Mouse (Mus musculus): ENCODE results near the gene Syt14. TPM values are rescaled to one million over a fixed set of nuclear protein-coding genes. Genes with fewer than 3 reads are reported as not detected.
A peak's percentile ranks its signal among the peaks of the same experiment; 100 is the strongest.

The Syt14 gene
- polyA plus RNA-seq, 1 experiment = 1.7 TPM

GRCm38 (mm10) chr1:192898742-192899141 lies 136.8 kb downstream of the Syt14 start:
- no peaks in the 10 kb centered on the region for H3K4me1 ChIP-seq (ENCODE audit: control insufficient read depth, insufficient read depth, low read length)
- no peaks in the 10 kb centered on the region for H3K36me3 ChIP-seq (ENCODE audit: control insufficient read depth, insufficient read depth, low read length)
- TF ChIP-seq POLR2A (IDR thresholded peaks at IDR 0.05; ENCODE audit: low read depth, low read length) = no peak
- no peak for TF ChIP-seq CTCF (conservative IDR thresholded peaks at IDR 0.05; ENCODE audit: insufficient read depth, insufficient read length, low read depth, low read length)
- 33% methylated on average over 2 of the region's 2 CpGs for WGBS
- H3K4me3 ChIP-seq (ENCODE audit: insufficient read depth, low read depth, low read length) = no peak overlapping the region
- H3K27me3 ChIP-seq (replicated peaks; ENCODE audit: control insufficient read depth, insufficient read depth, low read length) = no peaks in the 10 kb centered on the region
- DNase-seq = no peak
- H3K27ac ChIP-seq (ENCODE audit: insufficient read depth, low read depth, low read length) = no peak overlapping the region

- Histone ChIP-seq H3K36me3 (ENCODE audit: control insufficient read depth, insufficient read depth, low read length) (no peaks in the 10 kb centered on the region), H3K4me1 (ENCODE audit: control insufficient read depth, insufficient read depth, low read length) (no peaks in the 10 kb centered on the region), H3K27me3 (replicated peaks; ENCODE audit: control insufficient read depth, insufficient read depth, low read length) (no peaks in the 10 kb centered on the region), H3K27ac (ENCODE audit: insufficient read depth, low read depth, low read length) (no peak overlapping the region), H3K4me3 (ENCODE audit: insufficient read depth, low read depth, low read length) (no peak overlapping the region)
- 60% methylated on average over 10 of the region's 10 CpGs for WGBS
- no peak for TF ChIP-seq POLR2A (IDR thresholded peaks at IDR 0.05; ENCODE audit: low read depth, low read length)
- TF ChIP-seq CTCF (conservative IDR thresholded peaks at IDR 0.05; ENCODE audit: insufficient read depth, insufficient read length, low read depth, low read length) = no peak
- DNase-seq = peak; percentile 17
These were observed 138.4 kb downstream of the Syt14 start for GRCm38 (mm10) chr1:192897218-192897617.

DNA sequence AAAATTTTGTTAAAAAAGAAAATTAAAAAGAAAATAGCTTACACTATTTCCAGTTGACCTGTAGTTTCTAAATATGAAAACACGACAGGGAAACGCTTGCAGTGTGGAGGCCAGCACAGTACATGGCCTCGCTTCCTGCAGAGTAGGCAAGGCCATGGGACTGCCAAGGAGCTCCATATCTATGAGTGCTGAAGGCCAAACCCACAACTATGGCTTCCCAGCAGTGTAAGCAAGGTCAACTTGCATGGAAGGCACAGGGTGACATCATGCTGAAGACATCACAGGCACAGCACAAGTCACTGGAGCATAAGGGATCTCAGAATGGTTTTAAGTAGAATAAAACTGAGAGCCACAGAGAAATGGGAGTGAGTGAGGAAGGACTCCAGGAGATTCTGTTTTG lies 139.5 kb downstream of the Syt14 start:
- Histone ChIP-seq H3K36me3 (ENCODE audit: control insufficient read depth, insufficient read depth, low read length) (no peaks in the 10 kb centered on the region), H3K27me3 (replicated peaks; ENCODE audit: control insufficient read depth, insufficient read depth, low read length) (no peaks in the 10 kb centered on the region), H3K27ac (ENCODE audit: insufficient read depth, low read depth, low read length) (no peak overlapping the region), H3K4me1 (ENCODE audit: control insufficient read depth, insufficient read depth, low read length) (no peaks in the 10 kb centered on the region), H3K4me3 (ENCODE audit: insufficient read depth, low read depth, low read length) (no peak overlapping the region)
- no peak for DNase-seq
- TF ChIP-seq CTCF (conservative IDR thresholded peaks at IDR 0.05; ENCODE audit: insufficient read depth, insufficient read length, low read depth, low read length) (no peak), POLR2A (IDR thresholded peaks at IDR 0.05; ENCODE audit: low read depth, low read length) (no peak)
- 95% methylated on average over 3 of the region's 3 CpGs for WGBS

DNA sequence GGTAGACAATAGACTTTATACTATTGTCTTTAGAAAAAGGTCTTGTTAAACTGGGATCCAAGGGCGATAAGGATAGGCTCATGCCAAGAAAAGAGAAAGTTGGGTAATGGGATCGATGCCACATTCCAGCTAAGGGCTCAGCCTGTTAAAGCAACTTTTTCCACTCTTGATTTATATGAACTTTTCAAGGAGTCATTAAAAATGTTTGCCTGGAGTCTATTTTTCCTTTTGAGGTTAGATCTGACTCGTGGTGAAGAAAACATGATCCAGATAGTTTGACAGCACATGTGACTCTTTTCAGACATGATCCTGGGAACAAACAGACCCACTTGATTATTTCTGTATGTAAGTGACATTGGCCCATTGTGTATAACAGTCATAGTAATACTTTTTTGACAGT lies 144.9 kb downstream of the Syt14 start:
- H3K4me1 ChIP-seq (ENCODE audit: control insufficient read depth, insufficient read depth, low read length) = peaks cover 5% of the 10 kb centered on the region; the same call in 1 of the 2 replicates
- no peak overlapping the region for H3K4me3 ChIP-seq (ENCODE audit: insufficient read depth, low read depth, low read length)
- TF ChIP-seq POLR2A (IDR thresholded peaks at IDR 0.05; ENCODE audit: low read depth, low read length) (no peak), CTCF (conservative IDR thresholded peaks at IDR 0.05; ENCODE audit: insufficient read depth, insufficient read length, low read depth, low read length) (no peak)
- no peak for DNase-seq
- 46% methylated on average over 3 of the region's 3 CpGs for WGBS
- H3K27ac ChIP-seq (ENCODE audit: insufficient read depth, low read depth, low read length) = no peak overlapping the region
- no peaks in the 10 kb centered on the region for H3K27me3 ChIP-seq (replicated peaks; ENCODE audit: control insufficient read depth, insufficient read depth, low read length)
- H3K36me3 ChIP-seq (ENCODE audit: control insufficient read depth, insufficient read depth, low read length) = no peaks in the 10 kb centered on the region

- Histone ChIP-seq H3K27me3 (replicated peaks; ENCODE audit: control insufficient read depth, insufficient read depth, low read length) (no peaks in the 10 kb centered on the region), H3K4me3 (ENCODE audit: insufficient read depth, low read depth, low read length) (no peak overlapping the region), H3K36me3 (ENCODE audit: control insufficient read depth, insufficient read depth, low read length) (no peaks in the 10 kb centered on the region), H3K27ac (ENCODE audit: insufficient read depth, low read depth, low read length) (no peak overlapping the region), H3K4me1 (ENCODE audit: control insufficient read depth, insufficient read depth, low read length) (peaks cover 3% of the 10 kb centered on the region; the same call in 1 of the 2 replicates)
- DNase-seq = no peak
- 45% methylated on average over 2 of the region's 2 CpGs for WGBS
- TF ChIP-seq CTCF (conservative IDR thresholded peaks at IDR 0.05; ENCODE audit: insufficient read depth, insufficient read length, low read depth, low read length) (no peak), POLR2A (IDR thresholded peaks at IDR 0.05; ENCODE audit: low read depth, low read length) (no peak)
These were observed 152.8 kb downstream of the Syt14 start for GRCm38 (mm10) chr1:192882617-192883295.

DNA sequence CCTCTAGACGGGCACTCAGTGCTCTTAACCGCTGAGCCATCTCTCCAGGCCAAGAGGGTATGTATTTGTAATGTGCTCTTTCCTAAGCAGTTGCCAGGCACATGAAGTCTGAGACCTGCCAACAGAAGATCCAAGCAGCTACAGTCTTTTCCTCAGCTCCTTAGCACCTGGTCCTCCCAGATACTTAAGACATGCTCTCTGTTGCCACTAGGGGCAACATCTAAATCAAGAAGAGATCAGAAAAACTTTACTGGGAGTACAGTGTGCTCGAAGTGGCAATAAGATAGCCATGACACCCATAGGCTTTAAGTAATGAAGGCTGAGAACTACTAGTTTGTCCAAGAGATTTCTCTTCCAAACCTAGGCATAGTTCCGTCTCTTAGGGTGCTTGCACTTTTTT lies 155.4 kb downstream of the Syt14 start:
- 84% methylated on average over 4 of the region's 4 CpGs for WGBS
- H3K4me3 ChIP-seq (ENCODE audit: insufficient read depth, low read depth, low read length) = no peak overlapping the region
- no peak for DNase-seq
- TF ChIP-seq CTCF (conservative IDR thresholded peaks at IDR 0.05; ENCODE audit: insufficient read depth, insufficient read length, low read depth, low read length) (no peak), POLR2A (IDR thresholded peaks at IDR 0.05; ENCODE audit: low read depth, low read length) (no peak)
- H3K27ac ChIP-seq (ENCODE audit: insufficient read depth, low read depth, low read length) = no peak overlapping the region
- peaks cover 3% of the 10 kb centered on the region; the same call in 1 of the 2 replicates for H3K4me1 ChIP-seq (ENCODE audit: control insufficient read depth, insufficient read depth, low read length)
- no peaks in the 10 kb centered on the region for H3K27me3 ChIP-seq (replicated peaks; ENCODE audit: control insufficient read depth, insufficient read depth, low read length)
- no peaks in the 10 kb centered on the region for H3K36me3 ChIP-seq (ENCODE audit: control insufficient read depth, insufficient read depth, low read length)

- Histone ChIP-seq H3K36me3 (ENCODE audit: control insufficient read depth, insufficient read depth, low read length) (no peaks in the 10 kb centered on the region), H3K4me3 (ENCODE audit: insufficient read depth, low read depth, low read length) (no peak overlapping the region), H3K27me3 (replicated peaks; ENCODE audit: control insufficient read depth, insufficient read depth, low read length) (no peaks in the 10 kb centered on the region), H3K27ac (ENCODE audit: insufficient read depth, low read depth, low read length) (no peak overlapping the region), H3K4me1 (ENCODE audit: control insufficient read depth, insufficient read depth, low read length) (peaks cover 3% of the 10 kb centered on the region; the same call in 1 of the 2 replicates)
- TF ChIP-seq CTCF (conservative IDR thresholded peaks at IDR 0.05; ENCODE audit: insufficient read depth, insufficient read length, low read depth, low read length) (no peak), POLR2A (IDR thresholded peaks at IDR 0.05; ENCODE audit: low read depth, low read length) (no peak)
- 85% methylated on average over 7 of the region's 7 CpGs for WGBS
- no peak for DNase-seq
These were observed 156.4 kb downstream of the Syt14 start for GRCm38 (mm10) chr1:192879086-192879580.
